Mouse (Mus musculus) erythroblast, embryonic 14.5 days (primary cell): ENCODE data around the gene Arhgdib. TPM values are rescaled to one million over a fixed set of nuclear protein-coding genes. Genes with fewer than 3 reads are reported as not detected.

Source experiments
- H3K27me3 ChIP-seq: 2 replicates; pipeline ENCODE4 v1.6.1; 2012; ENCODE audit warnings: inconsistent platforms; ENCODE audit not compliant: control insufficient read depth
- H3K36me3 ChIP-seq: 2 replicates; pipeline ENCODE4 v1.6.1; 2012; ENCODE audit warnings: mild to moderate bottlenecking, inconsistent platforms; ENCODE audit not compliant: control insufficient read depth
- H3K4me1 ChIP-seq: 2 replicates; pipeline ENCODE4 v1.6.1; 2012; ENCODE audit warnings: inconsistent platforms; ENCODE audit not compliant: control insufficient read depth
- H3K4me3 ChIP-seq: replicated peaks from 2 replicates; pipeline ENCODE3; 2012; ENCODE audit warnings: moderate library complexity, mild to moderate bottlenecking, inconsistent platforms
- H3K9me3 ChIP-seq: 2 replicates; pipeline ENCODE4 v1.6.1; 2012; ENCODE audit warnings: low read length, inconsistent platforms, mixed read lengths; ENCODE audit not compliant: control insufficient read depth
- GATA1 ChIP-seq: IDR thresholded peaks from 2 replicates; pipeline ENCODE4 v1.6.1; 2012; ENCODE audit warnings: low read length, inconsistent platforms, mixed read lengths
- TAL1 ChIP-seq: IDR thresholded peaks from 3 replicates; pipeline ENCODE4 v1.6.1; 2012; ENCODE audit warnings: low read length, inconsistent platforms, mixed read lengths
- polyA plus RNA-seq: library from polyadenylated mRNA; stranded (reverse); fragments of >175 nt; gene quantifications from 2 replicates; pipeline ENCODE4 v1.2.3, GENCODE M21; 2012

The Arhgdib gene
- polyA plus RNA-seq: 0.27 and 0.49 TPM in 2 replicates

DNA sequence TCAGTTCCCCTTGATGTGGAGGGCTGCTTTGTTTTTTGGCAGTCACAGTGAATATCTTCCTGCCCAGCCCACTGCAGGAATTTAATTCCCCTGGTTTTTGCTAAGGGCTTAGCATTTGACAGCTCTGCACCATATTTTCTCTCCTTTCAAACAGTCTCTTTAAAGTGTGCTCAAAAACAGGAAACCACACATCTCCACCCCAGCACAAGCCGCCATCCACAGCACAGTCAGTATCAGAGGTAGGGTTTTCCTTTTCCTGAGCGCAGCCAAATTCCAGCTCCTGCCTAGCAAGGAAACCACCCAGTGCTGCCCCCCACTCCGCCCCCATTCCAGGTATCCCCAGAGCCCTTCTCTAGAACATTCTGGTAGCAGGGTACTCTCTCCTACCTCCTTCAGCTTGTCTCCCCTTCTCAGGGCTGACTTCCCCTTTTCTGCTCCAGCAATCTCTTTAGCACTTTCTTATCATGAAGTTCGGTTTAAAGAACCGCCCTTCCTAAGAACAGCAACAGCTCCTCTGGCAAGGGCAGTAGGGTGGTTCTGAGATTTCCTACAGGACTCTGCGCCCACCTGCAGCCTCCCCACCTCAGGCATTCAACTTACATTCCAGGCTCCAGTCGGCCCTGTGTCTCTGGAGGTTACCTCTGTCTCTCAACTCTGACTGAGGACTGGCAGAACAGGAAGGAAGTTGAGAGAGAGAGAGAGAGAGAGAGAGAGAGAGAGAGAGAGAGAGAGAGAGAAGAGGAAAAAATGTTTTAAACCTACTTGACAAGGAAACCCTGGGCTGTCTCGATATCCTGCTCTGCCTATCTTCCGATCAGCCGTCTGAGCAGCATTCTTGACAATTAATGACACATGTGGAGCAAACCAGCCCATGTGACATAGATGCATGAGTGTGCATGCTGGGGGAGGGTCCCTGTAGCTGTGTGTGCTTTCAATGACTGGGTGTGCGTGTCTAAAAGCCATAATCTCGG is at the start of gene Arhgdib:
Gene Arhgdib, minus strand, starts transcription at position 849 of the 971 bp plus-strand sequence.
- no peak for TF ChIP-seq TAL1
- no peak for TF ChIP-seq GATA1
- Histone ChIP-seq H3K4me1 (peaks cover 10% of the 10 kb centered on the region), H3K36me3 (no peaks in the 10 kb centered on the region)

DNA sequence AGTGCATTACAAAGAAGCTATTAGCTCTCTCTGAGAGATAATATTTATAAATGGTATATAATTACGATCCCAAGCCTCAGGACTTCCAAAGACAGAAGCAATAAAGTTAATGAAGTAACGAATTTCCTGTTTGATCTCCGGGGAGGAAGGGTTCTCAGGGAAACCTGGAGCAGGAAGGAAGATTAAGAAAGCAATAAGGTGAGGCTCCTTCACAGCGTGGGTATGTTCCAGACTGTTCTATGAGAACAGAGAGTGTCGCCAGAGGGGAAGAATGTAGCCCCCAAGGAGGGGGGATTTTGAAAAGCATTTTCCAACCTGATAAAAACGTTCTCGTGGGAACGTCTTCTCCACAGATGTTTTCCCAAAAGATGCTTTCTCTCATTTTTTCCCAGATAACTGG is 48.9 kb upstream of the Arhgdib start:
- no peak overlapping the region for H3K4me3 ChIP-seq
- no peaks in the 10 kb centered on the region for H3K27me3 ChIP-seq
- no peaks in the 10 kb centered on the region for H3K36me3 ChIP-seq
- no peaks in the 10 kb centered on the region for H3K4me1 ChIP-seq
- H3K9me3 ChIP-seq: no peaks in the 10 kb centered on the region
- TF ChIP-seq GATA1 (no peak), TAL1 (no peak)

More for the DNA sequence above, at the start of gene Arhgdib:
- Histone ChIP-seq H3K27me3 (no peaks in the 10 kb centered on the region), H3K9me3 (no peaks in the 10 kb centered on the region), H3K4me3 (no peak within 1 kb of the TSS)

DNA sequence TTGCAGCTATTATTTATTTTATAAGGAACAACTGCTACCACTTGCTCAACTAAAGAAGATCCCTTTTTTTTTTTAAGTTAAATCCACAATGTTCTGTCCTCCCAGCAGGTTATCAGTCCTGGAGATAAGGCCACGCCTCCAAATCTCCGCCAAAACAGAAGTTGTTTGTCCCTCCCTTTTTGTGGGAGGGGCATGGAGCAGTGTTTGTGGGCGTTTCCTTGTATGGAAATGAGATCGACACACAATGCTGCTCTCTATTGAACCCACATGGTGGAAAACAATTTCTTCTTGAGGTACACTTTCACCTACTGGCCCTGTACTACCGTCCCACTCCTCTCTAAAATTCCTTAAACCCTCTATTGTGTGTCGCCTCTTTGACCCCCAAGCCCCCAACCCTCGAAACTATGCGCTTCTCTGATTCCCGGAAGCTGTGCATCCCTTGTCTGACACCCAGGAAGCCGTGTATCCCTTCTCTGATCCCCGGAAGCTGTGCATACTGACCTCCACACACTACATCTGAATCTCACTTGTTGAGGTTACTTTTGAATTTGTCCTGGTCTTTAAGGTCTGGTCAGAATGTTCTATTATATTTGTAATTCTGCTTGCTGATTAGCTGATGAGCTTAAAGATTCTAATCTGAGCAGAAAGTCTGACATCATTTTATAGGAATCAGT is 48.3 kb upstream of the Arhgdib start:
- Histone ChIP-seq H3K4me1 (no peaks in the 10 kb centered on the region), H3K9me3 (no peaks in the 10 kb centered on the region), H3K27me3 (no peaks in the 10 kb centered on the region), H3K36me3 (no peaks in the 10 kb centered on the region), H3K4me3 (no peak overlapping the region)
- no peak for TF ChIP-seq GATA1

DNA sequence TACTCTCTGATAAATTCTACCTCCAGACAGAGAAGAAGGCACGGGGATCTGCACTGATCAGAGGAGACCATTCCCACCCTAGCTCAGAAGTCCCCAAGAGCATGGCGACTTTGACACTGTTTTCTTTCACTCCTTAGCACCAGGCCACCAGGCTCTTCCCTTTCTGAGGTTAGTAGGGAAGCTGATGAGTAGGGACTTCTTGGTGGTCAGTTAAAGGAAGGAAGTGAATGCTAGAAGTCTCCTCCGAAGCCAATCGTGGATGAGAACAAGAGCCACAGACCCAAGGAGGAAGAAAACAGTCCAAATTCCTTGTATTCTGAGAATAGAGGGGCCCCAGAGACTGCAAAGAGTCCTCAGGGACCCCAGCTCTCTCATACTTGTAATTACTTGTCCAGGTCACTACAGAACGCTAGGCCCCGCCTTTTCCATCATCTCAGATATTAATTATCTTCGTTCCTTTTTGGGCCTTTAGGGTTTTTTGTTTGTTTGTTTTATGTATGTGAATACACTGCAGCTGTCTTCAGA is 46.9 kb upstream of the Arhgdib start:
- H3K9me3 ChIP-seq: no peaks in the 10 kb centered on the region
- no peaks in the 10 kb centered on the region for H3K36me3 ChIP-seq
- TF ChIP-seq GATA1 (no peak), TAL1 (no peak)
- no peaks in the 10 kb centered on the region for H3K4me1 ChIP-seq
- no peak overlapping the region for H3K4me3 ChIP-seq
- no peaks in the 10 kb centered on the region for H3K27me3 ChIP-seq

DNA sequence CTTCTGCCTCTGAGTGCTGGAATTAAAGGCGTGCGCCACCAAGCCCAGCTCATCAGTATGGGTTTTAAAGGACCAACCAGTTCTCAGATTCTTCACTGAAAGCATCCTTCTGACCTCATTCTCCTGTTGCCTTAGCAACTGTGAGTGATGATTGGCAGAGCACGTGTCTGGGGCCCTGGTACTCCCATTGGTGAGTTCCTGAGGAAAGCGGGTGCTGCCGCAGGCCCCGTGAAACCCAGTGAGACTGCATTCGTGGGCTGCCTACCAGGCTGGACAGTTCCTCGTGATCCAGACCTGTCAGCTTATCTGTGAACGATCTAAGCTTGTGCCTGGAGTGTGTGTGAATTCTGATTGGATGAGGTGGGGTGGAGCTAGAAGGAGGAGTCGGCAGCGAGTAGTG is 45.0 kb upstream of the Arhgdib start:
- Histone ChIP-seq H3K36me3 (no peaks in the 10 kb centered on the region), H3K4me3 (no peak overlapping the region), H3K4me1 (no peaks in the 10 kb centered on the region), H3K9me3 (no peaks in the 10 kb centered on the region), H3K27me3 (no peaks in the 10 kb centered on the region)
- no peak for TF ChIP-seq TAL1

DNA sequence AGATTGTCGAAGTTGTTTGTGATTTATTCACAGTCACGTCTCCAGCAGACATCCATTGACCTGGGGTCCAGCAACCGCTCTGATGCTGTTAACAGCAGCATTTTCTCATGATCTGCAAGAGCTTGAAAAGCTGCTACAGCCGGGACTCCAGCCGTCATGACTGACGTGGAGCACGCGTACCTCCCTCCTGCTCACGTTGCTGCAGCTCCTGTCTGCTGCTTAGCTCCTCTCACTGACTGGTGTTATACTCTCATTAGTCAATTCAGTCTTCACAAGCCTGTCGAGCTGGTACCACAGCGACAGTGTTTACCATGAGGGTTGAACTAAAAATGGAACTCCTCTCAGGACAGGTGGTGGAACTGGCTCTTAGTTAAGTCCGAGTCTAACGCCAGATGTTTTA is 44.3 kb upstream of the Arhgdib start:
- TF ChIP-seq TAL1 (no peak), GATA1 (no peak)
- no peaks in the 10 kb centered on the region for H3K9me3 ChIP-seq
- H3K27me3 ChIP-seq: no peaks in the 10 kb centered on the region
- H3K36me3 ChIP-seq: no peaks in the 10 kb centered on the region
- H3K4me1 ChIP-seq: no peaks in the 10 kb centered on the region
- no peak overlapping the region for H3K4me3 ChIP-seq

DNA sequence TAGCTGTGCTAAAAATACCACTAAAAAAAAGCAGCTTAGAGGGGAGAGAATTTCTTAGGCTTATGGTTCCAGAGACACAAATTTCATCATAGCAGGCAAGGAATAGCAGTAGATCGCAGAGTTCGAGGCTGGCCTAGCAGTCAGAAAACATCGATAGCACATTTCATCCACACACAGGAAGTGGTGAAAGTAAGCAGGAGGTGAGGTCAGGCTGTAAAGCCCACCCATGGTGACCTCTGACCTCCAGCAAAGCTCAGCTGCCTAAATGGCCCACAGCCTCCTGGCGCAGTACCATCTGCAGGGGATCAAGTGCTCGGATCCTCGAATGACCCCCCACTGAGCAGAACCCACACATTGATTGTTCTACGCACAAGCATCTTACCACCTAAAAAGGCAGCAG is 41.5 kb upstream of the Arhgdib start:
- H3K4me1 ChIP-seq: peaks cover 6% of the 10 kb centered on the region
- H3K27me3 ChIP-seq: peaks cover 11% of the 10 kb centered on the region
- no peaks in the 10 kb centered on the region for H3K9me3 ChIP-seq
- H3K4me3 ChIP-seq: no peak overlapping the region
- TF ChIP-seq GATA1 (no peak), TAL1 (no peak)
- H3K36me3 ChIP-seq: no peaks in the 10 kb centered on the region

DNA sequence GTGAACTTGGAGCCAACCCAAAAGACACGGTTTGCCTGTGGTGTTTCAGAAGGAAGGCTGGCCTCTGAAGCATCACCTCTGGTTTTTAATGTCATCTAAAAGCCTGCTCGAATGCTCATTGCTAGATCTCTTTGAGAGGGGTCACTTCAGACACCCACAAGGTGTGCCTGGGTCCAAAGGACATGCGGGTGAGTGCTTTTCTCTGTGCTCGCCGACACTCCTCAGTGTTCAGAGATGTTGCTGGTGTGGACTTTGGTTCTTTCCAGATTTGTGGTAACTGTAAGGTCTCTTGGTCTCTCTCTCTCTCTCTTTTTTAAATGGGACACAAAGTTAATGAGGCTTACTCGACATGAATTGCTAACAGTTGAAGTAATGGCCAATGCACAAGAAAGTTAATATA is 40.9 kb upstream of the Arhgdib start:
- TF ChIP-seq TAL1 (no peak), GATA1 (no peak)

DNA sequence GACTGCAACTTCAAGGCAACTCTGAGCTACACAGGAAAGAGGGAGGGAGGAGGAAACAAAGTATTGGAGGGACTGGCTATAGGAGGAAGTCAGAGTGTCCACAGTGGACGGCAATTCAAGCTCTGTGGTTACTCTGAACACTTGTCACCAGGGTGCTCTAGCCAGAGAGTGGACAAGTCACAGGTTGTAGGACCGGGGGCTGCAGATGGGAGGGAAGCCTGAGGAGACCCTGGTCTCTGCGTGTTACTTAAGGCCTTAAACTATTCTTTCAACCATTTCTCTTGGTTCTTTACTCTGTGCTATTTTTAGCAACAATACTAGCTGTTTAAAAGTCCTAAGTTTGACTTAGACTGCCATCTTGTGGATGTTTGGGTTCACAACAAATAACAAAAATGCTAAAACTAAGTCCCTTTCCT is 38.6 kb upstream of the Arhgdib start:
- H3K27me3 ChIP-seq: peaks cover 11% of the 10 kb centered on the region
- peaks cover 6% of the 10 kb centered on the region for H3K4me1 ChIP-seq
- H3K9me3 ChIP-seq: no peaks in the 10 kb centered on the region
- no peak overlapping the region for H3K4me3 ChIP-seq
- TF ChIP-seq TAL1: no peak
- no peak for TF ChIP-seq GATA1
- no peaks in the 10 kb centered on the region for H3K36me3 ChIP-seq

More for the DNA sequence above, 40.9 kb upstream of the Arhgdib start:
- no peak overlapping the region for H3K4me3 ChIP-seq
- H3K4me1 ChIP-seq: peaks cover 6% of the 10 kb centered on the region
- peaks cover 11% of the 10 kb centered on the region for H3K27me3 ChIP-seq
- no peaks in the 10 kb centered on the region for H3K36me3 ChIP-seq
- no peaks in the 10 kb centered on the region for H3K9me3 ChIP-seq
